Mouse (Mus musculus) embryonic facial prominence, embryonic 12.5 days (tissue): ENCODE measurements around the gene Hoxa13. TPM values are rescaled to one million over a fixed set of nuclear protein-coding genes. Genes with fewer than 3 reads are reported as not detected.

ENCODE experiments used
- ATAC-seq: fragments of 200-750 bp; cut with Nextera tagmentation; 2 replicates; pipeline ENCODE4 v1.8.0; 2017; ENCODE audit not compliant: insufficient number of reproducible peaks, insufficient read depth, low FRiP score, low TSS enrichment
- H3K27ac ChIP-seq: fragments of 300-500 bp; sonication (generic); 2 replicates; pipeline ENCODE4 v1.5.1; 2016; ENCODE audit warnings: mild to moderate bottlenecking
- H3K27me3 ChIP-seq: fragments of 300-500 bp; sonication (generic); 2 replicates; pipeline ENCODE4 v1.6.1; 2016; ENCODE audit warnings: mild to moderate bottlenecking, moderate library complexity
- H3K36me3 ChIP-seq: fragments of 300-500 bp; sonication (generic); 2 replicates; pipeline ENCODE4 v1.6.1; 2016; ENCODE audit warnings: mild to moderate bottlenecking
- H3K4me1 ChIP-seq: fragments of 300-500 bp; sonication (generic); 2 replicates; pipeline ENCODE4 v1.6.1; 2016
- H3K4me2 ChIP-seq: fragments of 300-500 bp; sonication (generic); replicated peaks from 2 replicates; pipeline ENCODE4 v1.6.1; 2016; ENCODE audit warnings: mild to moderate bottlenecking, moderate library complexity
- H3K4me3 ChIP-seq: fragments of 300-500 bp; sonication (generic); 2 replicates; pipeline ENCODE4 v1.5.1; 2016; ENCODE audit warnings: mild to moderate bottlenecking
- H3K9ac ChIP-seq: fragments of 300-500 bp; sonication (generic); 2 replicates; pipeline ENCODE4 v1.6.1; 2016; ENCODE audit warnings: mild to moderate bottlenecking, moderate library complexity
- H3K9me3 ChIP-seq: fragments of 300-500 bp; sonication (generic); 2 replicates; pipeline ENCODE4 v1.6.1; 2016; ENCODE audit warnings: mild to moderate bottlenecking, moderate library complexity
- WGBS: fragments of 180-500 bp; shearing (Covaris S2); methylation state at CpG from one replicate; pipeline ENCODE4 v1.1.7; 2016; 5-methylcytosine and 5-hydroxymethylcytosine counted together
- polyA plus RNA-seq: library from polyadenylated mRNA; unstranded; fragments of >200 nt; fragmentation: Nextera tagmentation; extraction: Ambion mirVana; gene quantifications from 2 replicates; pipeline ENCODE4 v1.2.1, GENCODE M21; 2016

Gene Hoxa13
- polyA plus RNA-seq, 1 experiment from 2014 or later, result not detected

DNA sequence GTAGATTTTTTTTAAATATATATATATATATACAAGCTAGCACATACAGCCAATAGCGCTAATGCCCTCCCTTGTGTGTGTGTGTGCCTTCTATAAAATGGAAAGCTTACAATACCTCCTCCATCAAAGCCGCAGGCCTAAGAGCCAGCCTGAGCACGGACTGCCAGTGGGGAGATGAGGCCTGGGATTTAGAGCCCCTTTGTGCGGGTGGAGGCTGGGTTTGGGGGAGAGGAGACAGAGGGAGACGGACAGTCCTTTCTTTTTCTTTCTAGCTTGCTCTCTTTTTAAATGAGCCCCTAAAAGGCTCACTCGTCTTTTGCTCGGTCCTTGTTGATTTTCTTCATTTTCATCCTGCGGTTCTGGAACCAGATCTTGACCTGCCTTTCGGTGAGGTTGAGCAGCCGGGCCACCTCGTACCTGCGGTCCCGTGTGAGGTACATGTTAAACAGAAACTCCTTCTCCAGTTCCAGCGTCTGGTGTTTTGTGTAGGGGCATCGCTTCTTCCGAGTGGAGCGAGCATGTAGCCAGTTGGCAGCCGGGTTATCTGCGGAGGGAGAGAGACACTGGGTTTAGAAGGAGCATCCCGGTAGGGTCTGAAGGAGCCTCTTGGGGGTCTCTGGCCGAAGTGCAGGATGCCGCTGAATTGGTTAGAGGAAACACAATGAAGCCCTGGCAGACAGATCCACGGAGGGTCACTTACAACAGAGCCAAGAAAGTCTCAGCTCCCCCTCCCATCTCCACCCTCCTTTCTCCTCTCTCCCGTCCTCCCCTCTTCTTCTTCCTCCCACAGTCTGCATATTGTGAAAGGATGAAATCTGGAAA lies 36.5 kb downstream of the Hoxa13 start:
- Histone ChIP-seq H3K9me3 (no peaks in the 10 kb centered on the region), H3K4me1 (no peaks in the 10 kb centered on the region), H3K4me2 (no peak overlapping the region), H3K36me3 (no peaks in the 10 kb centered on the region), H3K9ac (no peak overlapping the region), H3K27me3 (peaks cover 95% of the 10 kb centered on the region), H3K27ac (no peak overlapping the region), H3K4me3 (no peak overlapping the region)
- ATAC-seq, result no peak
- WGBS, result 1% methylated on average over 24 of the region's 24 CpGs

GRCm38 (mm10) chr6:52222729-52223128 lies 38.0 kb downstream of the Hoxa13 start:
- Histone ChIP-seq H3K27me3 (peaks cover 98% of the 10 kb centered on the region), H3K36me3 (no peaks in the 10 kb centered on the region), H3K27ac (no peak overlapping the region), H3K9ac (no peak overlapping the region), H3K4me3 (no peak overlapping the region), H3K4me2 (no peak overlapping the region), H3K9me3 (no peaks in the 10 kb centered on the region), H3K4me1 (no peaks in the 10 kb centered on the region)
- no peak for ATAC-seq
- WGBS, result 8% methylated on average over 13 of the region's 13 CpGs

DNA sequence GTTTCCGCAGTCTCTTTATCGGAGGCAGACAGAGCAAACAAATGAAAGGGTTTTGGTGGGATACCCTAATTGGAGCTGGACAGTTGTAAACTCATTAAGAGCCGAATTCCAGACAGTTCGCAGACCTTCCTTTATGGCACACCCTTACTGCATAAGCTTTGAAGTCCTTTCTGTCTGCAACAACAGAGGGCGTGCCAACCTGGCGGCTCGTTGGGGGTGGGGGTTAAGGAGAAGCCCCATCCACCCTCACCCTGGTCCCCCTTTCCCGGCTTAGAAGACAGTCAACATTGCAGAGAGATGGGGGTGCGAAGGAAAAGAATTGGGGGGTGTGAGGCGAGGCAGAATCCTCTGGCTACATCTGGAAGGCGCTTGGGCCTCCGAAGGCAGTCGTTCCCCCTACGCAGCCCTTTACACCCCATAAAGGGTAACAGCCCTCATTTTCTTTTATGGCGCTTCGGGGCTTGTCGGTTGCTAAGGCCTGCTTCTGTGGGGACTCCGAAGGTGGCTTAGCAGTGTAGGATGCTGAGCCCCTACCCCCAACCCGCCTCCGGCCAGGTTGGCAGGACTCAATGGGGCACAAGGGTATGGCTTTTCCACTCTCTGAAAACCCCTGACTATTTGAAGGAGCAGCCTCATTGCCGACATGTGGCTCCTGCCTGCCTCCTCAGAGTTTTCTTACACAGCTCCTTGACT lies 38.5 kb downstream of the Hoxa13 start:
- ATAC-seq, result no peak
- no peaks in the 10 kb centered on the region for H3K9me3 ChIP-seq
- peak overlapping the region; percentile 84 for H3K4me2 ChIP-seq
- H3K27ac ChIP-seq, result no peak overlapping the region
- peaks cover 98% of the 10 kb centered on the region for H3K27me3 ChIP-seq
- 5% methylated on average over 21 of the region's 21 CpGs for WGBS
- peak overlapping the region; percentile 48; the same call in 1 of the 2 replicates for H3K4me3 ChIP-seq
- peaks cover under 1% of the 10 kb centered on the region; the same call in 1 of the 2 replicates for H3K4me1 ChIP-seq
- H3K9ac ChIP-seq, result no peak overlapping the region
- H3K36me3 ChIP-seq, result no peaks in the 10 kb centered on the region

GRCm38 (mm10) chr6:52221337-52221992 lies 39.2 kb downstream of the Hoxa13 start, which contains the start of gene Hoxa7:
Gene Hoxa7, minus strand, starts transcription at chr6:52221854.
- H3K9ac ChIP-seq, result peak within 1 kb of the TSS; percentile 54
- H3K4me2 ChIP-seq, result peak within 1 kb of the TSS; percentile 84
- H3K4me3 ChIP-seq, result peak within 1 kb of the TSS; percentile 48
- H3K36me3 ChIP-seq, result no peaks in the 10 kb centered on the region
- no peaks in the 10 kb centered on the region for H3K9me3 ChIP-seq
- peaks cover 5% of the 10 kb centered on the region for H3K4me1 ChIP-seq
- 2% methylated on average over 46 of the region's 46 CpGs for WGBS
- no peak for ATAC-seq
- peaks cover 98% of the 10 kb centered on the region for H3K27me3 ChIP-seq
- H3K27ac ChIP-seq, result no peak within 1 kb of the TSS

- H3K4me1 ChIP-seq, result peaks cover 5% of the 10 kb centered on the region
- peaks cover 98% of the 10 kb centered on the region for H3K27me3 ChIP-seq
- H3K36me3 ChIP-seq, result no peaks in the 10 kb centered on the region
- peak overlapping the region; percentile 84 for H3K4me2 ChIP-seq
- WGBS, result 6% methylated on average over 12 of the region's 12 CpGs
- peak overlapping the region; percentile 48 for H3K4me3 ChIP-seq
- H3K27ac ChIP-seq, result no peak overlapping the region
- ATAC-seq, result no peak
- no peaks in the 10 kb centered on the region for H3K9me3 ChIP-seq
- H3K9ac ChIP-seq, result no peak overlapping the region
These were observed 39.8 kb downstream of the Hoxa13 start for GRCm38 (mm10) chr6:52220865-52221310.

DNA sequence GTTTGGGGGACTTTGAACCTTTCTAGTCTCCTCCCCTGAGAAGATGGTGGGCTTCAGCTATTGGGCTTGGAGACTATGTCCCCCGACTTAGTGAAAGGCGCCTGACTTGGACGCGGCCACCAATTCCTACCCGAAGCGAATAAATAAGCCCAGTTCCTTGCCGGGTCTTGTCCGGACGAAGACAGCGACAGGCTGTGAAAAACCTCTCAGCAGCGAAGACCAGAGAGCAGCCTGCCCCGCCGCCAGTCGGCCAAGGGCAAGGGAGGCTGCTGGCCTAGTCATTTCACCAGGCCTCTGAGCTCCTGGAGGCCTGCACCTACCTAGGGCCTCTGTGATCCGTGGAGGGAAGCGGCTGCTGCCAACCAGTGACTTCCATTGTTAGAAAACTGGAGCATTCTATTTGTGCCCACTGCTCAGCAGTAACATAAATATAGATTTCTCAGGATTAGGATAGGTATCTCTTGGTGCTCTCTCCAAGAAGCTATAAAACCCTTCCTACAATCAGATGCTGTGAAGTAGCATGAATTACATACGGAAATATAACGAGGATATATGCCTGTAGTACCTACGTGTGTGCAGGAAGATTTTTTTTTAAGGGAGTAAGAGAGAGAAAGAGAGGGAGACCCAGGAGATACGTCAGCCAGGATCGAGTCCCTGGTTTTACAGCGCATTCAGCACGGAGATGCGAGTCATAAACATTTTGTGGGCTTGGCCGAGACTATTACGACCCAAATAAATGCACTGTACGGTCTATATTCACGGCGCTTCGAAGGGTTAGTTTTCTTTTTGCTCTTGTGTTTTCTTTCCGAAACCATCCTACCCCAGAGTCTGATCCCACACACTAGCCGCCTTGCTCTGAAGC lies 40.4 kb downstream of the Hoxa13 start:
- Histone ChIP-seq H3K36me3 (no peaks in the 10 kb centered on the region), H3K27ac (no peak overlapping the region), H3K4me1 (peaks cover 5% of the 10 kb centered on the region), H3K27me3 (peaks cover 98% of the 10 kb centered on the region), H3K4me2 (no peak overlapping the region), H3K9me3 (no peaks in the 10 kb centered on the region), H3K9ac (no peak overlapping the region), H3K4me3 (no peak overlapping the region)
- ATAC-seq, result no peak
- 13% methylated on average over 32 of the region's 32 CpGs for WGBS

DNA sequence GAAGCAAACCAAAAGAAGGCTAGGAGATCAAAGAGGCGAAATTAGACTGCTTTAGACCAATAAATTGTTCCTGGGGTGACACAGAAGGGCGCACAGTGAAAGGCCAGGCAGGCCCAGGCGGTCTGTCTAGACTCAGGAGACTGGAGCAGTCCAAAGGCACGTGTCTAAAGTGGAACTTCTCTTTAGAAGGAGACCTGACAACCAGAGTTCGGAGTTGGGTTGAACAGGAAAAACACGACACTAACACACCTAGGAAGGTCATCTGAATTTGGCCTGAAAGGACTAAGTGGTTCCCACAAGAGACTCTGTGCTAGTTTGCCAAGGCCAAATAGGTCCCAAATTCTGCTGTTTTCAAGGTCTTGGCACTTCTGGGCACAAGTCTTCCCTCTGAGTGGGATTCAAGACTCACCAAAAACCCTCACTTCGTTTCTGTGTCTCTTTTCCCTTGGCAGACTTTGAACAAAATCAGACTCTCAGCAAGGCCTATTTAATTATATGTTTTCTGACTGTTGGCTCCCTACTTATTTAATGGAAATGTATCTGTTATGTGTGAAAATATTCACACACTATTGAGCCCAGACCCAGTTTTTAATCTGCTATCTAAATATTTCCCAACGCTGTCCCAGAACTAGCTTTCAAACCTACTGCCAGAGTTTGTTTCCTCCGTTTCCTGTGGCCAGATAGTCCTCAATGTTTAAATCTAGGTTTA lies 41.3 kb downstream of the Hoxa13 start:
- Histone ChIP-seq H3K4me1 (peaks cover 5% of the 10 kb centered on the region), H3K27me3 (peaks cover 98% of the 10 kb centered on the region), H3K9me3 (no peaks in the 10 kb centered on the region), H3K4me3 (no peak overlapping the region), H3K9ac (no peak overlapping the region), H3K36me3 (no peaks in the 10 kb centered on the region), H3K27ac (no peak overlapping the region), H3K4me2 (no peak overlapping the region)
- ATAC-seq, result no peak
- 20% methylated on average over 9 of the region's 9 CpGs for WGBS

DNA sequence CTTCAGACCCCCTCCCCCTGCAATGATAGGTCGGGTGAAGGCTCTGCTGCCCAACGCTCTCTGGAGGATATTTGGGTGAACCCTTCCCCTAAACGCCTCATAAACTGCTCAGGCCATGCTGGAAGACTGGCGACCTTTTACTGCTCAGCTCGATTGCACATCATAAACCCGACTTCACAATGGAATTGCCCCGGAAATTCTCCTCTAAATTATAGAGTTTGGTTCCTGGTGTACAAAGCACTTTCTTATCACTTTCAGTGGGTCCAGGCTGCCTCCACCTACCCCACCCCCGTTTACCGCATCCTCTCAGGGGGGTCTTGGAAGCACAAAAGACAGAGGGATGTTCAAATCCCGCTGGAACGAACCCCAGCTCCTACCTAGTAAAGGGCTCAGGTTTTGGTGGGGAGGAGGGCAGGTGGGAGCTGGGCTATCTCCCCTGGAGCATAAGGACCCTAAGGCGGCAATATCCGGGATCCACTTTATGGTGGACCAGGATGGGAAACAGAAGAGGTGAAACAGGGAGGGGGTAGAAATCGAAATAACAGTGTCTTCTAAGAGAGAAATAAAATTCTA lies 42.0 kb downstream of the Hoxa13 start:
- H3K4me1 ChIP-seq, result peaks cover 5% of the 10 kb centered on the region
- no peak overlapping the region for H3K27ac ChIP-seq
- H3K9me3 ChIP-seq, result no peaks in the 10 kb centered on the region
- no peak overlapping the region for H3K4me3 ChIP-seq
- H3K4me2 ChIP-seq, result no peak overlapping the region
- H3K27me3 ChIP-seq, result peaks cover 98% of the 10 kb centered on the region
- ATAC-seq, result no peak
- H3K9ac ChIP-seq, result no peak overlapping the region
- H3K36me3 ChIP-seq, result no peaks in the 10 kb centered on the region
- WGBS, result 9% methylated on average over 14 of the region's 14 CpGs

- peak overlapping the region; percentile 43 for H3K4me2 ChIP-seq
- peaks cover 5% of the 10 kb centered on the region for H3K4me1 ChIP-seq
- peak overlapping the region; percentile 29; the same call in 1 of the 2 replicates for H3K4me3 ChIP-seq
- H3K36me3 ChIP-seq, result no peaks in the 10 kb centered on the region
- H3K9me3 ChIP-seq, result no peaks in the 10 kb centered on the region
- H3K27me3 ChIP-seq, result peaks cover 95% of the 10 kb centered on the region
- no peak overlapping the region for H3K9ac ChIP-seq
- 3% methylated on average over 23 of the region's 23 CpGs for WGBS
- no peak for ATAC-seq
- no peak overlapping the region for H3K27ac ChIP-seq
These were observed 42.6 kb downstream of the Hoxa13 start for GRCm38 (mm10) chr6:52217895-52218642.

GRCm38 (mm10) chr6:52217459-52217768 lies 43.3 kb downstream of the Hoxa13 start:
- H3K4me1 ChIP-seq, result peaks cover 5% of the 10 kb centered on the region
- no peak for ATAC-seq
- H3K4me2 ChIP-seq, result peak overlapping the region; percentile 43
- no peaks in the 10 kb centered on the region for H3K9me3 ChIP-seq
- WGBS, result under 1% methylated on average over 25 of the region's 25 CpGs
- no peak overlapping the region for H3K27ac ChIP-seq
- peaks cover 95% of the 10 kb centered on the region for H3K27me3 ChIP-seq
- no peaks in the 10 kb centered on the region for H3K36me3 ChIP-seq
- peak overlapping the region; percentile 29 for H3K4me3 ChIP-seq
- no peak overlapping the region for H3K9ac ChIP-seq
